Mouse (Mus musculus) cerebral cortex, adult 2 months (tissue): ENCODE measurements around the gene Lrrn2.

ENCODE experiments used
- WGBS: fragments of 180-500 bp; shearing (Covaris S2); methylation state at CpG from one replicate; pipeline ENCODE4 v1.1.7; 2018; 5-methylcytosine and 5-hydroxymethylcytosine counted together

Gene Lrrn2

GRCm38 (mm10) chr1:132880161-132881005 is at the start of gene Lrrn2:
Gene Lrrn2, plus strand, starts transcription at chr1:132880273.
- WGBS = 1% methylated on average over 80 of the region's 80 CpGs

- 92% methylated on average over 4 of the region's 4 CpGs for WGBS
Observed at GRCm38 (mm10) chr1:132831963-132832362, 48.1 kb upstream of the Lrrn2 start.

- WGBS = 75% methylated on average over 8 of the region's 8 CpGs
Observed at GRCm38 (mm10) chr1:132834037-132834436, 46.0 kb upstream of the Lrrn2 start.

DNA sequence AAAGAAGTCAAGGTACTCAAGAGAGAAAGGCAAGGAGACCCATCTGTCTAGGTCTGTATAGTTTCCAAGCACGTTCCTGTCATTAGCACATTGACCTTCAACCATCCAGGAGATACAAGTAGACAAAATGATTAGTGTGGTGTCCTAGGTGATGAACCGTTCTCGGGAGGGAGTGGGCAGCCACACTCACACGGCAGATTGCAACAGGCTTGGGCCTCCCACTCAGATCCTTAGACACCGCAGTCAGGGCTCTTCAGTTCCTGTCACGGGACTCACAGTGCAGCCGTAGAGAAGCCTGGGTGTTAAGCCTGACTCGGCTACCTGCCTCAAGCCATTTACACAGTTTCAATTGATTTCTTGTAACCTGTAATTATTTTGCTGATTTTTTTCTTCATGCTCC is 43.2 kb upstream of the Lrrn2 start:
- WGBS = 61% methylated on average over 8 of the region's 8 CpGs

- 54% methylated on average over 5 of the region's 5 CpGs for WGBS
Observed at GRCm38 (mm10) chr1:132837691-132838090, 42.4 kb upstream of the Lrrn2 start.

DNA sequence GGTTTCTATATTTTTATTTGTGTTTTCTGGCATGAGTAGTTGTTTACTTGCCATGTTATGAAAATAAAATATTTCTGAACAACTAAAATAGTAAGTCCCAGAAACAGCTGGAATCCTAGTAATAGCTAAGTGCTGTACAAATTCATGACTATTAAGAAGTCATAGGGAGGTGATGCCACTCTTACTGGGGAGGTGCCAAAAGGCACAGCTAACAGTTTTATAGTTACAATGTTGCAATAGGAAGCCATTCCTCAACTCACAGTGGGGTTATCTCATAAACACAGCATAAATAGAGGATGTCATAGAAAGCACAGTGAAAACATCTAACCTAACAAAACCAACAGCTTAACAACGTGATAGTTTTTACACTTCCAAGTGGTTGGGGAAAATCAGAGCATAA is 41.7 kb upstream of the Lrrn2 start:
- WGBS = 84% methylated on average over 1 of the region's 1 CpGs

- WGBS = 86% methylated on average over 10 of the region's 10 CpGs
Observed at GRCm38 (mm10) chr1:132843612-132844011, 36.5 kb upstream of the Lrrn2 start.

GRCm38 (mm10) chr1:132844088-132844804 is 35.8 kb upstream of the Lrrn2 start:
- WGBS = 68% methylated on average over 20 of the region's 20 CpGs

DNA sequence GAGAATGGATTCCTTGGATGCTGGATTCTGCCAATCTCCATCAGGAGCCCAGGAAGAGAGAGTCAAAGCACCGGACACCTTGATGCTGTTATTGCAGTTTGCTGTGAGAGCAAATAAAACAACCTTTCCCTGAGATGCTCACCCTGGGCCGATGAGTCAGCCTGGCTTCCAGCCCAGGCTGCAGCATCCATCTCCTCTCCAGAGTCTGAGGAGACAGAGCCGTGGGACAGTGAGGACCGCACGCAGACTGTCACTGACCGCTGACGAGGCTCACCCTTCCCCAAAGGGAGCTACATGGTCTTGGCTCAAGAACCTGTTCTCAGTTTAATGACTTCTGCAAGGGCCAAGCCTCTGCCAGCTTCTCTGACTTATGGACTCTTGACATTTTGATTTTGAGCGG is 34.3 kb upstream of the Lrrn2 start:
- WGBS = 81% methylated on average over 8 of the region's 8 CpGs

DNA sequence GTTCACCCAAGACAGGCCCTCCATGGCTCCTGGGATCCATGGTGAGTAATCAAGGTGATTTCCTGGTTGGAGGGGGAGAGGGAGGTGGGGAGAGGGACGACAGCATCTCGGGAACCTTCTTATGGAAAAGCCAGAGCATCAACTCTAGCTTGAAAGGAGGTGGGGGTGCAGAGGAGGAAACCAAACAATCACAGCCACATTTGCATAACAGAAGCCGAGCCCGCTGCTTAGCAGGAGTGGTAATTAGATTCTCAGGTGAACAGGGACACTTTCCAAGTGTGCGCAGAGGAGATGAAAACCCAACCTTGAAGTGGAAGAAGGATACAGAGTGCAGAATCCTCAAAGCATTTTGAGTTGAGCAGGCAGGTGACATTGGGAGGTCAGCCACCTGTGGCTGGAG is 29.3 kb upstream of the Lrrn2 start:
- 49% methylated on average over 5 of the region's 5 CpGs for WGBS

DNA sequence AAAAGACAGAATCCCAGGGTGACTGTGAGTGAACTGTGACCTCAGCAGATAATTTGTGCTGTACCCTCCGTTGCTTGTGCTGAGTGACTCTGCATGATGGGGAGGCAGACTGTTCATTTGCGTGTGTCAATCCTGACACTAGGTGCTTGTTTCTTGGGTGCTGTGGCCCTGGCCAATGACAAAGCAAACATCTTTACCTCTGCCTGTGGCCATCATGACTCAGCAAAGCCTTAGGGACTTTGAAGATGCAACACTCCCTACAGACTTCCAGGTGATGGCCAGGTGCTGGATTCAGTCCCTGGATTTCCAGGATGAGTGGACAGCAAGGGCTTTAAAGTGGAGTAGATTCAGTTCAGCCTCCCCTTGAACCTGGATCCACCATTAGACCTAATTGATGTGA is 28.8 kb upstream of the Lrrn2 start:
- WGBS = 74% methylated on average over 2 of the region's 2 CpGs

DNA sequence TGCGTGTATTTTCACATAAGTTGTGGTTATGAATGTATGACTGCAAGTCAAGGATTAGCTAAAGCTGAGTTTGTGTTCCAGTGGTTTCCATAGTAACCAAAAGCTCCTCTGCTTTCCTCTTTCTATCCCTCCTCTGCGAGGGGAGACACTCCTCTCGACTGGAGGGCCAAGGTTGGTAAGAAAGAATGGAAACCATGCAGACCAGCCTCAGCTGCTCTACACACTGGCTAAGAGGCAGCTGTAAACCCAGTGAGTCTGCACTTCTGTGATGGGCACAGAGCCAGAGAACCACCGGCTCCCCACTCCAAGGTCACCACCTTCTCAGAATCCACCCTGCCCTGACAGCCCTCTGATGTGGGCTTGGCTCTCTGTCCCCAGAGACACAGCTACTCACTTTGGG is 28.3 kb upstream of the Lrrn2 start:
- 27% methylated on average over 4 of the region's 4 CpGs for WGBS

GRCm38 (mm10) chr1:132853312-132853711 is 26.8 kb upstream of the Lrrn2 start:
- WGBS = 13% methylated on average over 8 of the region's 8 CpGs

DNA sequence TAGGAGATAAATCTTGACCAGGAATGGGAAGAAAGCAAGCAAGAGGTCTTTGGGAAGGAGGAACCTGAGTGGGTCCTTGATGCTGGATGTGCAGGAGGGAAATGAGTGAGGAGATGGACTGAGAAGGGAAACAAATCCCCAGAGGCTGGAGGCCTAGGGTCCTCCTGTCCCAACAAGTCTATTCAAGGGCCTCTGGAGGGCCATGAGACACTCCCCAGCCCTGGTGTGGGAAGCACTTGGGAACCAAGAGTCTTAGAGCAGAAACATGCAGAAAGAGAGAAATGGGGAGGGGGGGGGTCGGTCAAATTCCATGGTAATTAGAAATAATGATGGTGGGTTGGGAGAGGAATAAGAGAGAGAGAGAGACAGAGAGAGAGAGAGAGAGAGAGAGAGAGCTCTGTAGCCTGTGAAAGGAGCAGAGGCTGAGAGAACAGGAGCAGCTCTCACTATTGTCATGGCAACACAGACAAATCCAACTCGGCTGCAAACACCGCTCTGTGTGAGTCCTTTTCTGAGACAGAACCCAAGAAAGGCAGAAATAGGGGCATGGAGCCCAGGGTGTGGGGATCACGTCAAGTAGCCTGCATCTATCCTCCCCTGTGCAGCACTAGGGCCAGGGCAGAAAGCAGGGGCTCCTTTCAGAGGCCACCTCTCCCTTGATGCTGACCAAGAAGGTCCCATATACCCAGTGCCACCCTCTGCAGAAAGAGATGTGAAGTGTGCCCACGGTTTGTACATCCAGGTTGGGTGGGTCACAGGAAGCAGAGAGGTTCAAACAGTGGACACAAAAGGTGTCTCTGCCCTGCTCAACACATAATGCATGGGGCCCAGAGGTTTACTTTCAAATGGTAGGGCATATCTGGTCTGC is 21.3 kb upstream of the Lrrn2 start:
- WGBS = 22% methylated on average over 5 of the region's 5 CpGs

DNA sequence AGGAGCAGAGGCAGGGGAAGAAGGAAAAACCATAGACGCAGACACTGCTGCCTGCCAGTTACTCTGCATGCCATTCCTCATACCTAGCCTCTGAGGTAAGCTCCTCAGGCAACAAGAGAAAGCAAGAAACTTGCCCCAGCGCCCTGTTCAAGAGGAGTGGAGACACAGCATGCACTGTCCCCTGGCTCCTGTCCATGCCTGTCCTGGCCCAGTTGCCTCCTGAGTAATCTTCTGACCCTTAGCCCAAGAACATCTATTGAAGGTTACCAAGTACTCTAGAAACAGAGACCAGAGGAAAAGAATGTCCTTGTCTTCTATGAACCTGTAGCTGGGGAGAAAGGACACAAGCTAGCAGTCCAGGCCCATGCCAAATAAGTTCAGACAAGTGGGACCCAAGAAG is 15.9 kb upstream of the Lrrn2 start:
- 94% methylated on average over 2 of the region's 2 CpGs for WGBS

DNA sequence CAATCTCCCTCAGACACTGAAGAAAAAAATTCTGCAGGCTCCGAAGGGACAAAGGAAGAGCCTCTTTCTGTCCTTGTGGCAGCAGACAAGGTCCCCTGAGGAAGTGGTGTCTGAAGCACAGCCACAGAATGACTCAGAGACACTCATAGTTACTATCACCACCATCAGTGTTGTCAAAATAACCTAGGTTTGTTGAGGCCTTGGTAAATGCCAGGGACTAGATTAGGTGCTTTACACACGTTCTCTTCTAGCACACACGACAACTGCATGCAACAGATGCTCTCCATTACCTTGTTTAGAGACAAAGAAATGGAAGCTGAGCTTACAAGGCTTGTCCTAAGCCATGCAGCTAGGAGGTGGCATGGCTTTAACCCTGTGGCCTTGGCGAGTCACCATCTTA is 14.5 kb upstream of the Lrrn2 start:
- 82% methylated on average over 4 of the region's 4 CpGs for WGBS

- whole genome bisulfite sequencing = 60% methylated on average over 7 of the region's 7 CpGs
Observed at GRCm38 (mm10) chr1:132870327-132870726, 9.7 kb upstream of the Lrrn2 start.

GRCm38 (mm10) chr1:132878951-132879610 is 992 bp upstream of the Lrrn2 start:
- 58% methylated on average over 11 of the region's 11 CpGs for WGBS

DNA sequence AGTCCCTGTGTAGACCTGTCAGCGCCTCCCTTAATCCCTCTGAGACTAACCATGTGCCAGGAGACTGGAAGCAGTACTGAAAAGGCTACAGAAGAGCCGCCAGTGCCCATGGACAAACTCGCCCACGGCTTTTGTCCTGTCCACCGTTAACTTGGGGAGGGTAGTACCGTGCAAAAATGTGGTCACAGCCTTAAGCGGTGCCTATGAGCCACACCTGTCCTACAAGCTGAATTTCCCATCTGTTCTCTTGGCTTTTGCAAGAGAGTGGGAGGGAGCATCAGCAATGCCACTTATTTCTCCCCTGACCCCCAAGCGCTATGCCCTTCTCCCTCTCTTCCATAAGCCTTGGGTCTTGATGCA is 292 bp upstream of the Lrrn2 start:
- WGBS = 23% methylated on average over 8 of the region's 8 CpGs

GRCm38 (mm10) chr1:132881041-132881761 is 1.1 kb downstream of the Lrrn2 start:
- 2% methylated on average over 28 of the region's 28 CpGs for WGBS

DNA sequence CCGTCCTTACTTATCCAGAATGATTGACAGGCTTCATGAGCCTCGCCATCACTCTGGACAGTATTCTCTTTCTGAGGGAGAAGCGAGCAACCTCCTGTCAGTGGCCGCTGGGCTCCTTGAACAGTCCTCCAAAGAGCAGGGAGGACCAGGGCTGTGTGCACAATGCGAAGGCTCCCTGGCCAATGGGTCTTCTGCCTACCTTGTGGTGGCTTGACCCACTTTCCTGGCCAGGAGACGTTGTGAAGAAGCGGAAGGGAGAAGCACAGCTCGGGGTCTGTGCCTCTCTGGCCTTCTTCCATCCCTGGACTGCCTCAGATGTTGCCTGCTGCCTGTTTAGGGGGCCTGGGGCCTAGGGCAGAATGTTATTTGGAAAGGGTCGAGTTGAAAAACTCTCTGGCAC is 1.8 kb downstream of the Lrrn2 start:
- 21% methylated on average over 9 of the region's 9 CpGs for WGBS
